Mouse (Mus musculus) testis, adult 2 months (tissue): ENCODE measurements around the gene P4ha1. TPM values are rescaled to one million over a fixed set of nuclear protein-coding genes. Genes with fewer than 3 reads are reported as not detected.

Experiments used
- H3K27ac ChIP-seq: fragments of 200-500 bp; 2 replicates; pipeline ENCODE4 v1.5.1; 2012; ENCODE audit warnings: low read depth, low read length; ENCODE audit not compliant: control insufficient read depth, insufficient read depth
- H3K27me3 ChIP-seq: fragments of 200-500 bp; 2 replicates; pipeline ENCODE4 v1.6.1; 2012; ENCODE audit warnings: mild to moderate bottlenecking, low read length, moderate library complexity; ENCODE audit not compliant: control insufficient read depth, insufficient read depth
- H3K36me3 ChIP-seq: fragments of 200-500 bp; 2 replicates; pipeline ENCODE4 v1.6.1; 2012; ENCODE audit warnings: mild to moderate bottlenecking, low read length; ENCODE audit not compliant: control insufficient read depth, insufficient read depth
- H3K4me1 ChIP-seq: fragments of 200-500 bp; 2 replicates; pipeline ENCODE4 v1.6.1; 2012; ENCODE audit warnings: low read length; ENCODE audit not compliant: control insufficient read depth, insufficient read depth
- H3K4me3 ChIP-seq: fragments of 200-500 bp; 2 replicates; pipeline ENCODE4 v1.5.1; 2012; ENCODE audit warnings: low read depth, mild to moderate bottlenecking, low read length, moderate library complexity, mixed read lengths; ENCODE audit not compliant: control insufficient read depth
- CTCF ChIP-seq: fragments of 200-500 bp; IDR thresholded peaks from 2 replicates; pipeline ENCODE4 v1.5.1; 2012; ENCODE audit warnings: low read depth, mild to moderate bottlenecking, inconsistent platforms, low read length, moderate library complexity; ENCODE audit not compliant: control insufficient read depth, insufficient read depth, insufficient replicate concordance
- POLR2A ChIP-seq: fragments of 200-500 bp; IDR thresholded peaks from 2 replicates; pipeline ENCODE4 v1.6.1; 2012; ENCODE audit warnings: low read depth, mild to moderate bottlenecking, inconsistent platforms, low read length, moderate library complexity; ENCODE audit not compliant: control insufficient read depth
- polyA plus RNA-seq: library from polyadenylated mRNA; depleted of rRNA; stranded (reverse); fragments of >200 nt; gene quantifications from 2 replicates; pipeline ENCODE4 v1.2.3, GENCODE M21; 2012; rRNA removed

The P4ha1 gene
- polyA plus RNA-seq, result 4.8 and 6.9 TPM in 2 replicates

- Histone ChIP-seq H3K4me1 (peaks cover 10% of the 10 kb centered on the region), H3K27ac (peak within 1 kb of the TSS; percentile 60), H3K4me3 (peak within 1 kb of the TSS; percentile 80), H3K27me3 (no peaks in the 10 kb centered on the region), H3K36me3 (no peaks in the 10 kb centered on the region)
- TF ChIP-seq CTCF, result peak; percentile 36; the same call in 1 of the 2 replicates
- peak; percentile 98 for TF ChIP-seq POLR2A
These were observed at the start of gene P4ha1 for GRCm38 (mm10) chr10:59323100-59323487. Gene P4ha1, plus strand, starts transcription at chr10:59323296.

- no peak overlapping the region for H3K27ac ChIP-seq
- H3K27me3 ChIP-seq, result no peaks in the 10 kb centered on the region
- TF ChIP-seq POLR2A, result no peak
- TF ChIP-seq CTCF, result no peak
- H3K36me3 ChIP-seq, result no peaks in the 10 kb centered on the region
- H3K4me1 ChIP-seq, result peaks cover 6% of the 10 kb centered on the region
- no peak overlapping the region for H3K4me3 ChIP-seq
These were observed 47.4 kb upstream of the P4ha1 start for GRCm38 (mm10) chr10:59275745-59276144.

GRCm38 (mm10) chr10:59277116-59277515, 46.0 kb upstream of the P4ha1 start:
- no peak overlapping the region for H3K4me3 ChIP-seq
- H3K36me3 ChIP-seq, result no peaks in the 10 kb centered on the region
- H3K27ac ChIP-seq, result no peak overlapping the region
- H3K27me3 ChIP-seq, result no peaks in the 10 kb centered on the region
- TF ChIP-seq CTCF (no peak), POLR2A (no peak)
- peaks cover 7% of the 10 kb centered on the region for H3K4me1 ChIP-seq

GRCm38 (mm10) chr10:59277729-59278475, 45.2 kb upstream of the P4ha1 start:
- no peak for TF ChIP-seq POLR2A
- no peak for TF ChIP-seq CTCF
- Histone ChIP-seq H3K27me3 (no peaks in the 10 kb centered on the region), H3K4me1 (peaks cover 7% of the 10 kb centered on the region), H3K36me3 (no peaks in the 10 kb centered on the region), H3K27ac (no peak overlapping the region), H3K4me3 (no peak overlapping the region)

- Histone ChIP-seq H3K4me3 (no peak overlapping the region), H3K27me3 (no peaks in the 10 kb centered on the region), H3K36me3 (no peaks in the 10 kb centered on the region), H3K27ac (no peak overlapping the region), H3K4me1 (peaks cover 7% of the 10 kb centered on the region)
- no peak for TF ChIP-seq CTCF
- TF ChIP-seq POLR2A, result no peak
These were observed 39.9 kb upstream of the P4ha1 start for GRCm38 (mm10) chr10:59283164-59283563.

- no peaks in the 10 kb centered on the region for H3K27me3 ChIP-seq
- TF ChIP-seq POLR2A, result no peak
- no peak for TF ChIP-seq CTCF
- H3K27ac ChIP-seq, result no peak overlapping the region
- no peaks in the 10 kb centered on the region for H3K36me3 ChIP-seq
- H3K4me1 ChIP-seq, result peaks cover 7% of the 10 kb centered on the region
- H3K4me3 ChIP-seq, result no peak overlapping the region
These were observed 39.3 kb upstream of the P4ha1 start for GRCm38 (mm10) chr10:59283749-59284148.

GRCm38 (mm10) chr10:59285530-59285929, 37.6 kb upstream of the P4ha1 start:
- no peak overlapping the region for H3K4me3 ChIP-seq

More at GRCm38 (mm10) chr10:59285530-59285929, 37.6 kb upstream of the P4ha1 start:
- Histone ChIP-seq H3K27ac (no peak overlapping the region), H3K27me3 (no peaks in the 10 kb centered on the region), H3K4me1 (peaks cover 2% of the 10 kb centered on the region), H3K36me3 (no peaks in the 10 kb centered on the region)
- TF ChIP-seq CTCF (no peak), POLR2A (no peak)
